Mouse (Mus musculus) olfactory bulb, adult 2 months (tissue): ENCODE results near the gene Bcas1. TPM values are rescaled to one million over a fixed set of nuclear protein-coding genes. Genes with fewer than 3 reads are reported as not detected.

Experiments
- H3K27ac ChIP-seq: fragments of 200-500 bp; 2 replicates; pipeline ENCODE4 v1.5.1; 2012; ENCODE audit warnings: low read depth, low read length; ENCODE audit not compliant: insufficient read depth
- H3K4me1 ChIP-seq: fragments of 200-500 bp; 2 replicates; pipeline ENCODE4 v1.6.1; 2012; ENCODE audit warnings: low read length; ENCODE audit not compliant: control insufficient read depth, insufficient read depth
- H3K4me3 ChIP-seq: fragments of 200-500 bp; 2 replicates; pipeline ENCODE4 v1.5.1; 2012; ENCODE audit warnings: mild to moderate bottlenecking, low read depth, low read length, moderate library complexity; ENCODE audit not compliant: insufficient read depth
- CTCF ChIP-seq: fragments of 200-500 bp; IDR thresholded peaks from 2 replicates; pipeline ENCODE4 v1.5.1; 2012; ENCODE audit warnings: low read depth, mild to moderate bottlenecking, low read length, moderate library complexity; ENCODE audit not compliant: insufficient read depth
- POLR2A ChIP-seq: fragments of 200-500 bp; IDR thresholded peaks from 2 replicates; pipeline ENCODE4 v1.6.1; 2012; ENCODE audit warnings: mild to moderate bottlenecking, low read depth, low read length, moderate library complexity; ENCODE audit not compliant: insufficient read depth
- WGBS: fragments of 180-500 bp; shearing (Covaris S2); methylation state at CpG from one replicate; pipeline ENCODE4 v1.1.7; 2018; 5-methylcytosine and 5-hydroxymethylcytosine counted together
- polyA plus RNA-seq: library from polyadenylated mRNA; stranded (reverse); fragments of >200 nt; gene quantifications from 2 replicates; pipeline ENCODE4 v1.2.4, GENCODE M21; 2012; ENCODE audit warnings: low replicate concordance; ENCODE audit not compliant: missing spikeins, insufficient read depth, insufficient read length

Bcas1 gene
- polyA plus RNA-seq, 1 experiment = not detected

GRCm38 (mm10) chr2:170436204-170436603, 8.6 kb upstream of the Bcas1 start:
- H3K4me3 ChIP-seq = no peak overlapping the region
- TF ChIP-seq POLR2A (no peak), CTCF (no peak)
- H3K4me1 ChIP-seq = no peaks in the 10 kb centered on the region
- WGBS = 73% methylated on average over 4 of the region's 4 CpGs
- H3K27ac ChIP-seq = no peak overlapping the region

GRCm38 (mm10) chr2:170432152-170432551, 4.5 kb upstream of the Bcas1 start:
- no peak overlapping the region for H3K4me3 ChIP-seq
- H3K27ac ChIP-seq = no peak overlapping the region
- peaks cover 5% of the 10 kb centered on the region for H3K4me1 ChIP-seq
- 81% methylated on average over 6 of the region's 6 CpGs for WGBS
- no peak for TF ChIP-seq CTCF
- no peak for TF ChIP-seq POLR2A

- TF ChIP-seq POLR2A (no peak), CTCF (no peak)
- H3K4me1 ChIP-seq = peaks cover 5% of the 10 kb centered on the region
- no peak overlapping the region for H3K4me3 ChIP-seq
- 59% methylated on average over 8 of the region's 8 CpGs for WGBS
- H3K27ac ChIP-seq = no peak overlapping the region
Observed at GRCm38 (mm10) chr2:170428966-170429365, 1.3 kb upstream of the Bcas1 start.

- no peak for TF ChIP-seq CTCF
- no peak for TF ChIP-seq POLR2A
- WGBS = 65% methylated on average over 3 of the region's 3 CpGs
- Histone ChIP-seq H3K27ac (no peak overlapping the region), H3K4me3 (no peak overlapping the region), H3K4me1 (peaks cover 3% of the 10 kb centered on the region; the same call in 1 of the 2 replicates)
Observed at GRCm38 (mm10) chr2:170424131-170424530, 3.5 kb downstream of the Bcas1 start.

- WGBS = 48% methylated on average over 4 of the region's 4 CpGs
Observed at GRCm38 (mm10) chr2:170421924-170422323, 5.7 kb downstream of the Bcas1 start.

GRCm38 (mm10) chr2:170418748-170419147, 8.9 kb downstream of the Bcas1 start:
- H3K27ac ChIP-seq = no peak overlapping the region
- no peak overlapping the region for H3K4me3 ChIP-seq
- TF ChIP-seq POLR2A (no peak), CTCF (no peak)
- no peaks in the 10 kb centered on the region for H3K4me1 ChIP-seq
- 59% methylated on average over 10 of the region's 10 CpGs for WGBS

More at GRCm38 (mm10) chr2:170421924-170422323, 5.7 kb downstream of the Bcas1 start:
- Histone ChIP-seq H3K4me1 (no peaks in the 10 kb centered on the region), H3K4me3 (no peak overlapping the region), H3K27ac (no peak overlapping the region)
- TF ChIP-seq CTCF = no peak
- TF ChIP-seq POLR2A = no peak

- Histone ChIP-seq H3K4me3 (no peak overlapping the region), H3K4me1 (peaks cover under 1% of the 10 kb centered on the region; the same call in 1 of the 2 replicates), H3K27ac (no peak overlapping the region)
- no peak for TF ChIP-seq CTCF
- WGBS = 15% methylated on average over 13 of the region's 13 CpGs
Observed at GRCm38 (mm10) chr2:170411490-170412168, 16.0 kb downstream of the Bcas1 start.

- no peak for TF ChIP-seq CTCF
- no peak for TF ChIP-seq POLR2A
- Histone ChIP-seq H3K4me1 (peaks cover 6% of the 10 kb centered on the region; the same call in 1 of the 2 replicates), H3K27ac (no peak overlapping the region), H3K4me3 (no peak overlapping the region)
- 37% methylated on average over 23 of the region's 23 CpGs for WGBS
Observed at GRCm38 (mm10) chr2:170410677-170411489, 16.8 kb downstream of the Bcas1 start.

- Histone ChIP-seq H3K4me3 (no peak overlapping the region), H3K4me1 (peaks cover 15% of the 10 kb centered on the region), H3K27ac (no peak overlapping the region)
- WGBS = 48% methylated on average over 14 of the region's 14 CpGs
- TF ChIP-seq POLR2A (no peak), CTCF (no peak)
Observed at GRCm38 (mm10) chr2:170406438-170406837, 21.2 kb downstream of the Bcas1 start.
